Mouse (Mus musculus): ENCODE results near the gene Polr2m.
"Not testable (repeated sequence)": the region's sequence is repeated elsewhere in the genome, so short reads cannot be mapped to it uniquely, and the experiment has no call there.

Gene Polr2m

GRCm38 (mm10) chr9:71485475-71486094 lies at the start of gene Polr2m:
Polr2m (minus strand) TSS chr9:71485935.
- DNase-seq (ENCODE audit: low read depth, low spot score) = peak; percentile 94

GRCm38 (mm10) chr9:71535036-71535435 lies 49.3 kb upstream of the Polr2m start:
- no peak for DNase-seq (ENCODE audit: low read depth, low spot score)

- no peak for DNase-seq (ENCODE audit: low read depth, low spot score)
These were observed 44.2 kb upstream of the Polr2m start for GRCm38 (mm10) chr9:71529960-71530359.

- DNase-seq (ENCODE audit: low read depth, low spot score) = peak; percentile 89
These were observed 41.7 kb upstream of the Polr2m start for GRCm38 (mm10) chr9:71527438-71527837.

- no peak for DNase-seq (ENCODE audit: low read depth, low spot score)
These were observed 38.2 kb upstream of the Polr2m start for GRCm38 (mm10) chr9:71523901-71524300.

- DNase-seq (ENCODE audit: low read depth, low spot score) = no peak
These were observed 34.1 kb upstream of the Polr2m start for GRCm38 (mm10) chr9:71519836-71520235.

- DNase-seq (ENCODE audit: low read depth, low spot score) = no peak
These were observed 31.8 kb upstream of the Polr2m start for GRCm38 (mm10) chr9:71517487-71517886.

- no peak for DNase-seq (ENCODE audit: low read depth, low spot score)
These were observed 30.1 kb upstream of the Polr2m start for GRCm38 (mm10) chr9:71515862-71516261.

GRCm38 (mm10) chr9:71513566-71513965 lies 27.8 kb upstream of the Polr2m start:
- no peak for DNase-seq (ENCODE audit: low read depth, low spot score)

GRCm38 (mm10) chr9:71512899-71513298 lies 27.2 kb upstream of the Polr2m start:
- no peak for DNase-seq (ENCODE audit: low read depth, low spot score)

GRCm38 (mm10) chr9:71498391-71499182 lies 12.9 kb upstream of the Polr2m start:
- no peak for DNase-seq (ENCODE audit: low read depth, low spot score)

GRCm38 (mm10) chr9:71496637-71497036 lies 10.9 kb upstream of the Polr2m start:
- DNase-seq (ENCODE audit: low read depth, low spot score) = no peak

GRCm38 (mm10) chr9:71493771-71494170 lies 8.0 kb upstream of the Polr2m start:
- no peak for DNase-seq (ENCODE audit: low read depth, low spot score)

GRCm38 (mm10) chr9:71492296-71493025 lies 6.7 kb upstream of the Polr2m start:
- DNase-seq (ENCODE audit: low read depth, low spot score) = no peak

GRCm38 (mm10) chr9:71490076-71490475 lies 4.3 kb upstream of the Polr2m start:
- no peak for DNase-seq (ENCODE audit: low read depth, low spot score)

GRCm38 (mm10) chr9:71486127-71486526 lies 392 bp upstream of the Polr2m start:
- DNase-seq (ENCODE audit: low read depth, low spot score) = no peak

- no peak for DNase-seq (ENCODE audit: low read depth, low spot score)
These were observed 762 bp downstream of the Polr2m start for GRCm38 (mm10) chr9:71484871-71485474.

GRCm38 (mm10) chr9:71483872-71484271 lies 1.9 kb downstream of the Polr2m start:
- not testable (repeated sequence) for DNase-seq (ENCODE audit: low read depth, low spot score)

- no peak for DNase-seq (ENCODE audit: low read depth, low spot score)
These were observed 5.4 kb downstream of the Polr2m start for GRCm38 (mm10) chr9:71480305-71480704.

- DNase-seq (ENCODE audit: low read depth, low spot score) = no peak
These were observed 6.3 kb downstream of the Polr2m start for GRCm38 (mm10) chr9:71479413-71479812.

- DNase-seq (ENCODE audit: low read depth, low spot score) = no peak
These were observed 7.1 kb downstream of the Polr2m start for GRCm38 (mm10) chr9:71478596-71478995.

- no peak for DNase-seq (ENCODE audit: low read depth, low spot score)
These were observed 9.1 kb downstream of the Polr2m start for GRCm38 (mm10) chr9:71476601-71477000.
